Comparison of ENCODE assay signal across 24 mouse cellular contexts in genomic region chr16:32709116-32709515, GRCm38 (mm10). TPM values are rescaled to one million over a fixed set of nuclear protein-coding genes. Genes with fewer than 3 reads are reported as not detected.
DNase-seq lines count a peak whose midpoint lies in the region; ATAC-seq and TF ChIP-seq lines count a peak whose summit lies in the region.
"Had no signal": no experiment of that assay in that cellular context is flagged by ENCODE, and none has a peak within 500 bp of the region (broad histone marks: within the 10 kb centered on the region; RNA-seq: fewer than 3 reads in every experiment).

No protein-coding gene starts in this region.

- no peaks in the 10 kb centered on the region for H3K27me3 ChIP-seq in embryonic facial prominence, embryonic 15.5 days
- no peaks in the 10 kb centered on the region for H3K27me3 ChIP-seq in embryonic facial prominence, embryonic 10.5 days (replicated peaks; ENCODE audit: low read depth, poor library complexity, severe bottlenecking)
- H3K27me3 ChIP-seq in lung, postnatal 0 days (replicated peaks; ENCODE audit: insufficient read depth, low read length), result no peaks in the 10 kb centered on the region
- H3K27me3 ChIP-seq in intestine, embryonic 16.5 days (replicated peaks; ENCODE audit: control insufficient read depth, insufficient read depth, low read length), result no peaks in the 10 kb centered on the region
- H3K27me3 ChIP-seq: embryonic facial prominence, embryonic 12.5 days; forebrain, embryonic 13.5 days; heart, embryonic 15.5 days; hindbrain, embryonic 13.5 days; stomach, embryonic 15.5 days had no signal

- H3K4me2 ChIP-seq in embryonic facial prominence, embryonic 15.5 days (replicated peaks), result no peak overlapping the region
- no peak overlapping the region for H3K4me2 ChIP-seq in lung, postnatal 0 days (replicated peaks; ENCODE audit: low read depth, low read length)
- no peak overlapping the region for H3K4me2 ChIP-seq in intestine, embryonic 16.5 days (ENCODE audit: low read depth, low read length)
- H3K4me2 ChIP-seq: embryonic facial prominence, embryonic 12.5 days; forebrain, embryonic 13.5 days; heart, embryonic 15.5 days; hindbrain, embryonic 13.5 days had no signal

- H3K9ac ChIP-seq in embryonic facial prominence, embryonic 15.5 days, result no peak overlapping the region
- no peak overlapping the region for H3K9ac ChIP-seq in lung, postnatal 0 days (replicated peaks; ENCODE audit: low read depth)
- peak overlapping the region; percentile 12; the same call in 1 of the 2 replicates for H3K9ac ChIP-seq in intestine, embryonic 16.5 days (ENCODE audit: low read depth, low read length)
- H3K9ac ChIP-seq: embryonic facial prominence, embryonic 12.5 days; forebrain, embryonic 13.5 days; heart, embryonic 15.5 days; hindbrain, embryonic 13.5 days; stomach, embryonic 15.5 days had no signal

- no peak for TF ChIP-seq CTCF in lung, postnatal 0 days (IDR thresholded peaks at IDR 0.05)
- TF ChIP-seq CTCF in gastrocnemius, adult 2 months (IDR thresholded peaks at IDR 0.05), result no peak

- no peaks in the 10 kb centered on the region for H3K36me3 ChIP-seq in embryonic facial prominence, embryonic 15.5 days
- no peaks in the 10 kb centered on the region for H3K36me3 ChIP-seq in embryonic facial prominence, embryonic 10.5 days (replicated peaks)
- no peaks in the 10 kb centered on the region for H3K36me3 ChIP-seq in lung, postnatal 0 days (ENCODE audit: insufficient read depth, low read length)
- no peaks in the 10 kb centered on the region for H3K36me3 ChIP-seq in intestine, embryonic 16.5 days (ENCODE audit: control insufficient read depth, insufficient read depth, low read length)
- H3K36me3 ChIP-seq: embryonic facial prominence, embryonic 12.5 days; heart, embryonic 15.5 days; hindbrain, embryonic 13.5 days; midbrain, embryonic 10.5 days; stomach, embryonic 15.5 days had no signal

- intact Hi-C loops in gastrocnemius, adult 2 months (cut with DNase I), result no loop called here

- no peaks in the 10 kb centered on the region for H3K9me3 ChIP-seq in embryonic facial prominence, embryonic 15.5 days (replicated peaks)
- peaks cover 3% of the 10 kb centered on the region; the same call in 1 of the 2 replicates for H3K9me3 ChIP-seq in embryonic facial prominence, embryonic 10.5 days
- H3K9me3 ChIP-seq in lung, postnatal 0 days (ENCODE audit: low read length), result no peaks in the 10 kb centered on the region
- H3K9me3 ChIP-seq in intestine, embryonic 16.5 days (ENCODE audit: control insufficient read depth, low read length), result peaks cover 2% of the 10 kb centered on the region; the same call in 1 of the 2 replicates
- H3K9me3 ChIP-seq: embryonic facial prominence, embryonic 12.5 days; forebrain, embryonic 13.5 days; heart, embryonic 15.5 days; hindbrain, embryonic 13.5 days; midbrain, embryonic 10.5 days; stomach, embryonic 15.5 days had no signal

- 0 out of 2 replicates have a peak overlapping the region, but pooled peaks have one; percentile 11 for H3K27ac ChIP-seq in embryonic facial prominence, embryonic 15.5 days (replicated peaks)
- H3K27ac ChIP-seq in embryonic facial prominence, embryonic 10.5 days (replicated peaks), result no peak overlapping the region
- no peak overlapping the region for H3K27ac ChIP-seq in lung, postnatal 0 days (ENCODE audit: low read length)
- peak overlapping the region; percentile 82 for H3K27ac ChIP-seq in intestine, embryonic 16.5 days (ENCODE audit: low read length)
- no peak overlapping the region for H3K27ac ChIP-seq in gastrocnemius, adult 2 months
- H3K27ac ChIP-seq: embryonic facial prominence, embryonic 12.5 days; forebrain, embryonic 13.5 days; heart, embryonic 15.5 days; hindbrain, embryonic 13.5 days had no signal

- peaks cover 11% of the 10 kb centered on the region for H3K4me1 ChIP-seq in embryonic facial prominence, embryonic 15.5 days
- peaks cover 40% of the 10 kb centered on the region for H3K4me1 ChIP-seq in embryonic facial prominence, embryonic 10.5 days
- H3K4me1 ChIP-seq in lung, postnatal 0 days (ENCODE audit: insufficient read depth, low read depth, low read length), result no peaks in the 10 kb centered on the region
- peaks cover 15% of the 10 kb centered on the region for H3K4me1 ChIP-seq in intestine, embryonic 16.5 days (ENCODE audit: control insufficient read depth, insufficient read depth, low read length)
- H3K4me1 ChIP-seq: forebrain, embryonic 13.5 days had no signal

- no peak for TF ChIP-seq EP300 in lung, postnatal 0 days (IDR thresholded peaks at IDR 0.05)

- no peak for DNase-seq in embryonic facial prominence, embryonic 10.5 days (ENCODE audit: low spot score)
- no peak for DNase-seq in lung, postnatal 0 days (ENCODE audit: low spot score)
- DNase-seq in lung, postnatal 4 days, result no peak
- DNase-seq in kidney, postnatal 14 days, result peak; percentile 20
- no peak for DNase-seq in gastrocnemius, adult 2 months
- no peak for DNase-seq in thymus, postnatal 0 days (ENCODE audit: low spot score)
- DNase-seq: adrenal gland, postnatal 10 days; cerebellum, adult 18-20 months; cerebellum, postnatal 14 days; heart, postnatal 36 days; thymus, adult 2 months had no signal

- no peak for ATAC-seq in embryonic facial prominence, embryonic 15.5 days (ENCODE audit: insufficient number of reproducible peaks, low FRiP score, low TSS enrichment, low read depth)
- ATAC-seq in lung, postnatal 0 days, result peak; percentile 31
- no peak for ATAC-seq in intestine, embryonic 16.5 days
- ATAC-seq: forebrain, embryonic 13.5 days had no signal

- 88% methylated on average over 8 of the region's 8 CpGs for WGBS in embryonic facial prominence, embryonic 15.5 days
- whole genome bisulfite sequencing in embryonic facial prominence, embryonic 10.5 days, result 89% methylated on average over 8 of the region's 8 CpGs
- WGBS in lung, postnatal 0 days, result 83% methylated on average over 8 of the region's 8 CpGs
- WGBS in intestine, embryonic 16.5 days, result 89% methylated on average over 8 of the region's 8 CpGs

- H3K4me3 ChIP-seq in embryonic facial prominence, embryonic 15.5 days (replicated peaks), result no peak overlapping the region
- H3K4me3 ChIP-seq in embryonic facial prominence, embryonic 10.5 days, result no peak overlapping the region
- H3K4me3 ChIP-seq in lung, postnatal 0 days (ENCODE audit: low read depth, low read length), result no peak overlapping the region
- no peak overlapping the region for H3K4me3 ChIP-seq in intestine, embryonic 16.5 days (ENCODE audit: low read length)
- no peak overlapping the region for H3K4me3 ChIP-seq in gastrocnemius, adult 2 months
- H3K4me3 ChIP-seq: embryonic facial prominence, embryonic 12.5 days; erythroblast, embryonic 14.5 days; forebrain, embryonic 13.5 days; heart, embryonic 15.5 days; hindbrain, embryonic 13.5 days; midbrain, embryonic 10.5 days; stomach, embryonic 15.5 days had no signal

RNA-seq across cellular contexts. Expression of gene Muc4, which starts 26.6 kb away (rescaled TPM):
- polyA plus RNA-seq in embryonic facial prominence, embryonic 15.5 days (2015; fragmentation: Nextera tagmentation; extraction: Ambion mirVana), result 1.2 and 2.3 TPM in 2 replicates
- 0.26 and 0.29 TPM in 2 replicates for polyA plus RNA-seq in embryonic facial prominence, embryonic 10.5 days (2016; fragmentation: Nextera tagmentation; extraction: Ambion mirVana)
- polyA plus RNA-seq in lung, postnatal 0 days (2015; fragmentation: Nextera tagmentation; extraction: Ambion mirVana), result 4.1 and 5.4 TPM in 2 replicates
- polyA plus RNA-seq in intestine, embryonic 16.5 days (2015; fragmentation: Nextera tagmentation; extraction: Ambion mirVana), result 1.3 and 2.4 TPM in 2 replicates
- total RNA-seq in gastrocnemius, adult 2 months (2021), result under 1 TPM in 1 of 2 experiments, not detected in 1; 0.22 TPM
- polyA plus RNA-seq in thymus, postnatal 0 days (2015; fragmentation: Nextera tagmentation; extraction: Ambion mirVana), result 0.24 and 0.56 TPM in 2 replicates
- total RNA-seq: layer of hippocampus, postnatal 14 days; left cerebral cortex, postnatal 10 days; monocyte, adult 5-6 weeks had no signal
- polyA plus RNA-seq: erythroblast, embryonic 14.5 days; heart, embryonic 15.5 days; hindbrain, embryonic 13.5 days; limb, embryonic 11.5 days had no signal

Comparison
In these comparisons a context has a peak if more than half of its experiments do, and no peak if none do; other contexts are left out.
1. H3K27ac ChIP-seq: peak in embryonic facial prominence, embryonic 15.5 days (single experiment) and intestine, embryonic 16.5 days (single experiment); none in embryonic facial prominence, embryonic 10.5 days (single experiment), lung, postnatal 0 days (single experiment) and gastrocnemius, adult 2 months (single experiment).